Mouse (Mus musculus) adrenal gland, postnatal 10 days (tissue): Measurements from ENCODE around the gene Gm49450. TPM values are rescaled to one million over a fixed set of nuclear protein-coding genes. Genes with fewer than 3 reads are reported as not detected.
"Not testable (repeated sequence)": the region's sequence is repeated elsewhere in the genome, so short reads cannot be mapped to it uniquely, and the experiment has no call there.

Source experiments
- DNase-seq: peaks from one replicate; pipeline ENCODE4 v3.0.0; 2021; ENCODE audit warnings: mixed read lengths
- total RNA-seq, 2 experiments: library from RNA; stranded (reverse); gene quantifications; 2 replicates each; pipeline ENCODE4 v1.2.3; 2021

Gm49450 gene
- total RNA-seq, 2 experiments from 2014 or later, result not detected

GRCm38 (mm10) chr15:98924682-98925081, 28.7 kb downstream of the Gm49450 start:
- no peak for DNase-seq

GRCm38 (mm10) chr15:98923031-98923537, 30.3 kb downstream of the Gm49450 start:
- DNase-seq, result no peak

GRCm38 (mm10) chr15:98922581-98922980, 30.8 kb downstream of the Gm49450 start:
- DNase-seq, result peak; percentile 27

- no peak for DNase-seq
Observed at GRCm38 (mm10) chr15:98921510-98921909, 31.8 kb downstream of the Gm49450 start.

GRCm38 (mm10) chr15:98918499-98918895, 34.9 kb downstream of the Gm49450 start:
- DNase-seq, result not testable (repeated sequence)

GRCm38 (mm10) chr15:98917538-98918498, 35.5 kb downstream of the Gm49450 start, which contains the start of gene Lmbr1l:
Lmbr1l (minus strand) TSS chr15:98918231.
- peak; percentile 99 for DNase-seq

- DNase-seq, result peak; percentile 44
Observed at GRCm38 (mm10) chr15:98917091-98917490, 36.3 kb downstream of the Gm49450 start.

GRCm38 (mm10) chr15:98916016-98916415, 37.3 kb downstream of the Gm49450 start:
- no peak for DNase-seq

GRCm38 (mm10) chr15:98914903-98915302, 38.4 kb downstream of the Gm49450 start:
- no peak for DNase-seq

- peak; percentile 36 for DNase-seq
Observed at GRCm38 (mm10) chr15:98904692-98905091, 48.7 kb downstream of the Gm49450 start.

- no peak for DNase-seq
Observed at GRCm38 (mm10) chr15:98902600-98902999, 50.8 kb downstream of the Gm49450 start.

GRCm38 (mm10) chr15:98901530-98901929, 51.8 kb downstream of the Gm49450 start:
- DNase-seq, result no peak

GRCm38 (mm10) chr15:98897928-98898800, 55.2 kb downstream of the Gm49450 start, which contains the start of gene Dhh:
Dhh (minus strand) TSS chr15:98898540.
- peak; percentile 45 for DNase-seq

- peak; percentile 37 for DNase-seq
Observed at GRCm38 (mm10) chr15:98897495-98897894, 55.9 kb downstream of the Gm49450 start.

GRCm38 (mm10) chr15:98895635-98896589, 57.4 kb downstream of the Gm49450 start:
- peak; percentile 74 for DNase-seq

- DNase-seq, result peak; percentile 35
Observed at GRCm38 (mm10) chr15:98894746-98895634, 58.4 kb downstream of the Gm49450 start.

- DNase-seq, result peak; percentile 56
Observed at GRCm38 (mm10) chr15:98893940-98894745, 59.2 kb downstream of the Gm49450 start, which contains the start of gene Rhebl1. Rhebl1 (minus strand) TSS chr15:98894540.

- no peak for DNase-seq
Observed at GRCm38 (mm10) chr15:98893036-98893435, 60.3 kb downstream of the Gm49450 start.
